Mouse (Mus musculus): ENCODE measurements around the gene Tgfbrap1. TPM values are rescaled to one million over a fixed set of nuclear protein-coding genes. Genes with fewer than 3 reads are reported as not detected.
"Not testable (repeated sequence)": the region's sequence is repeated elsewhere in the genome, so short reads cannot be mapped to it uniquely, and the experiment has no call there.

Tgfbrap1 gene
- total and polyA plus RNA-seq, 3 experiments, result 3.8 to 8.4 (median 6.0) TPM

DNA sequence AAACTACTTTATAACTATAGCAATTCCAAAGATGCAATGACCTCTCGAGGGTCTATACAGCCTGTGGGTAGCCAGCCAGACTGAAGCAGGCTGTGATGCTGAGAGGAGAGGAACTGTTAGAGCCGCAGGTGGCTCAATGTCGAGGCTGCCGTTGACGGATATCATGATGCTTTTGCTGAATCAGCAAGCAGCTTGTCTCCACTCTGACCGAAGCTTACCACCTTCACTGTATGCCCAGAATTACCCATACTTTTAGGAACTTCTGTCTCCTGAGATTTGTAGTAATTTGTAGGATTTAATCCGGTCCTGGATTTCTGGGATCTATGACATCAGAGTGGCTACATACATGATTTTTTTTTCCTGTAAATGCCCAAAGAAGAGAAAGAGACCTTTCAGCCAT lies 62.4 kb downstream of the Tgfbrap1 start:
- dilution Hi-C loops (cut with MboI; ENCODE audit: extremely low pct_ligation_motif_present, extremely low pct_unique_long_range_greater_than_20kb, low sequenced_read_pairs), result no loop called here
- in situ Hi-C loops (cut with MboI; ENCODE audit: low pct_ligation_motif_present, low pct_unique_long_range_greater_than_20kb, low sequenced_read_pairs), result no loop called here

DNA sequence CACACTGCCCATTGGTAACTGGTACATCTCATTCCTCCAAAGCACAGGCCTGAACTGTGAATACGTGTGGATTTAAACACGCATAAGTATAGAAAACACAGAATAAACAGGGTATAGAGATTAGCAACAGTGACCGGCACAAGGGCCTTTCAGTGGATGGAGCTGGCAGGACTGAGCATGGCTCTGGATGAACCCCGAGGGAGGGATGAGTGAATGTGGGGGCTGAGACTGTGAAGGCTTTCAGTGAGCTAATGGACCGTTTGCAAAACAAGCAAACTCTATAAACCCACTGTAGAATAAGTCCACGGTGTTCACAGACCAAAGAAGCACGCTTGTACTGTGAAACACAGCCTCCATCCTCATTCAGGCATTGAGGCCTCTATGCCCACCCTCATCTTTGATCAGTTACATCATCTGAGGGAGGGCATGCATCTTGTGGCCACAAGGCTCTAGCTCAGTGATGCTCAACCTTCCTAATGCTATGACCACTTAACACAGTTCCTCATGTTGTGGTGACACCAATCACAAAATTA lies 83.2 kb downstream of the Tgfbrap1 start:
- H3K4me2 ChIP-seq (ENCODE audit: insufficient read depth, low read depth, poor library complexity, severe bottlenecking); dilution Hi-C loops (cut with MboI; ENCODE audit: extremely low pct_ligation_motif_present, extremely low pct_unique_long_range_greater_than_20kb, low sequenced_read_pairs); H3K27me3 ChIP-seq (replicated peaks); H3K9ac ChIP-seq (ENCODE audit: insufficient read depth, low read depth); H3K79me2 ChIP-seq (replicated peaks; ENCODE audit: control insufficient read depth, extremely low read depth, insufficient read depth, poor library complexity, severe bottlenecking); H3K4me3 ChIP-seq (replicated peaks in 1 of 3; ENCODE audit: low read depth in 2 of 3, low read length in 2 of 3, poor library complexity in 1 of 3); in situ Hi-C loops (cut with MboI; ENCODE audit: low pct_ligation_motif_present, low pct_unique_long_range_greater_than_20kb, low sequenced_read_pairs); H3K4me1 ChIP-seq (ENCODE audit: control insufficient read depth in 1 of 2, insufficient read depth in 2 of 2); H3K9me3 ChIP-seq (replicated peaks; ENCODE audit: low read length); H3K36me3 ChIP-seq (replicated peaks in 1 of 2; ENCODE audit: control insufficient read depth in 1 of 2, insufficient read depth in 1 of 2, low read length in 1 of 2); DNase-seq (ENCODE audit: extremely low read depth); H3K27ac ChIP-seq (ENCODE audit: insufficient read depth, low read depth): not testable (repeated sequence)

More for the DNA sequence above, 62.4 kb downstream of the Tgfbrap1 start:
- Histone ChIP-seq H3K4me2 (ENCODE audit: insufficient read depth, low read depth, poor library complexity, severe bottlenecking) (no peak overlapping the region), H3K79me2 (replicated peaks; ENCODE audit: control insufficient read depth, extremely low read depth, insufficient read depth, poor library complexity, severe bottlenecking) (no peaks in the 10 kb centered on the region), H3K27ac (ENCODE audit: insufficient read depth, low read depth) (no peak overlapping the region), H3K36me3 (replicated peaks in 1 of 2; ENCODE audit: control insufficient read depth in 1 of 2, insufficient read depth in 1 of 2, low read length in 1 of 2) (no peaks in the 10 kb centered on the region), H3K4me1 (ENCODE audit: control insufficient read depth in 1 of 2, insufficient read depth in 2 of 2) (peaks cover 3 to 8% of the 10 kb centered on the region in 2 experiments; a peak in 2 of 4 replicates), H3K27me3 (replicated peaks) (no peaks in the 10 kb centered on the region), H3K9ac (ENCODE audit: insufficient read depth, low read depth) (no peak overlapping the region), H3K9me3 (replicated peaks; ENCODE audit: low read length) (no peaks in the 10 kb centered on the region), H3K4me3 (replicated peaks in 1 of 3; ENCODE audit: low read depth in 2 of 3, low read length in 2 of 3, poor library complexity in 1 of 3) (no peak overlapping the region)
- TF ChIP-seq NELFE (IDR thresholded peaks at IDR 0.05; ENCODE audit: low read depth, low read length) (no peak), CHD2 (IDR thresholded peaks at IDR 0.05; ENCODE audit: low read length) (no peak), MAFK (IDR thresholded peaks at IDR 0.05; ENCODE audit: insufficient replicate concordance, low read length) (peak; percentile 58; the same call in 1 of the 2 replicates), USF2 (conservative IDR thresholded peaks at IDR 0.05; ENCODE audit: low read depth, low read length) (no peak), UBTF (IDR thresholded peaks at IDR 0.05; ENCODE audit: low read depth, low read length) (no peak), E2F4 (IDR thresholded peaks at IDR 0.05; ENCODE audit: insufficient replicate concordance, low read depth, low read length) (no peak), SMC3 (IDR thresholded peaks at IDR 0.05; ENCODE audit: low read depth, low read length) (no peak)
- no peak for DNase-seq (ENCODE audit: extremely low read depth)

DNA sequence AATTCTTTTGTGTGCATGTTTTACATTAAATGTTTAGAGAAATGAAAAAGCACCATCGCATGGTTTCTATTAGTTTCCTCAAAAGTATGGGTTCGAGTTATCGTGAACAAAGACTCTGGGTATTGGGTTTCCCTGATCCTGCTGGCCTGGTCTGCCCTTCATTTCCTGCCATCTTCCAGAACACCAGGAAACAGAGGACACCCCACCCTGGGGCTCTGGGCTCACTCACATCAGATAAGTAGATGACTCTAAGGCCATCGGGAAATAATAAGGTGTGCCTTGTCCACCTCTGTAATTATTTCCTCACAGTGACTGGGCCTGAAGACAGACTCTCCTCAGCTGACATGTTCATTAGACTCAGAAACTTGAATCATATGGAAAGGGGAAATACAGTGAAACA lies 88.0 kb downstream of the Tgfbrap1 start:
- dilution Hi-C loops (cut with MboI; ENCODE audit: extremely low pct_ligation_motif_present, extremely low pct_unique_long_range_greater_than_20kb, low sequenced_read_pairs), result no loop called here

More for the DNA sequence above, 88.0 kb downstream of the Tgfbrap1 start:
- DNase-seq (ENCODE audit: extremely low read depth), result no peak
- Histone ChIP-seq H3K4me3 (replicated peaks in 1 of 3; ENCODE audit: low read depth in 2 of 3, low read length in 2 of 3, poor library complexity in 1 of 3) (no peak overlapping the region), H3K9ac (ENCODE audit: insufficient read depth, low read depth) (no peak overlapping the region), H3K4me2 (ENCODE audit: insufficient read depth, low read depth, poor library complexity, severe bottlenecking) (no peak overlapping the region), H3K79me2 (replicated peaks; ENCODE audit: control insufficient read depth, extremely low read depth, insufficient read depth, poor library complexity, severe bottlenecking) (no peaks in the 10 kb centered on the region), H3K27me3 (replicated peaks) (no peaks in the 10 kb centered on the region), H3K9me3 (replicated peaks; ENCODE audit: low read length) (no peaks in the 10 kb centered on the region), H3K27ac (ENCODE audit: insufficient read depth, low read depth) (no peak overlapping the region), H3K36me3 (replicated peaks in 1 of 2; ENCODE audit: control insufficient read depth in 1 of 2, insufficient read depth in 1 of 2, low read length in 1 of 2) (no peaks in the 10 kb centered on the region), H3K4me1 (ENCODE audit: control insufficient read depth in 1 of 2, insufficient read depth in 2 of 2) (no peaks in the 10 kb centered on the region)
- TF ChIP-seq RAD21 (IDR thresholded peaks at IDR 0.05; ENCODE audit: low read depth, low read length) (no peak), KAT2A (IDR thresholded peaks at IDR 0.05; ENCODE audit: insufficient replicate concordance, low read length) (no peak), MAX (IDR thresholded peaks at IDR 0.05; ENCODE audit: low read length) (no peak), USF1 (IDR thresholded peaks at IDR 0.05; ENCODE audit: low read depth, low read length) (no peak), GABPA (IDR thresholded peaks at IDR 0.05; ENCODE audit: insufficient replicate concordance, low read depth, low read length) (no peak), POLR2A (IDR thresholded peaks at IDR 0.05; ENCODE audit: low read depth, low read length) (no peak), CHD2 (IDR thresholded peaks at IDR 0.05; ENCODE audit: low read length) (no peak), UBTF (IDR thresholded peaks at IDR 0.05; ENCODE audit: low read depth, low read length) (no peak), MEF2A (IDR thresholded peaks at IDR 0.05; ENCODE audit: borderline replicate concordance, low read depth, low read length) (no peak), MYC (IDR thresholded peaks at IDR 0.05; ENCODE audit: low read depth, low read length) (no peak)
- in situ Hi-C loops (cut with MboI; ENCODE audit: low pct_ligation_motif_present, low pct_unique_long_range_greater_than_20kb, low sequenced_read_pairs), result no loop called here
